Mouse (Mus musculus) kidney, embryonic 15.5 days (tissue): Measurements from ENCODE around the gene Hoxb3. TPM values are rescaled to one million over a fixed set of nuclear protein-coding genes. Genes with fewer than 3 reads are reported as not detected.

Source experiments
- ATAC-seq: fragments of 200-750 bp; cut with Nextera tagmentation; replicated peaks from 2 replicates; pipeline ENCODE4 v1.8.0; 2017; ENCODE audit warnings: moderate TSS enrichment; ENCODE audit not compliant: low FRiP score
- H3K27ac ChIP-seq: fragments of 300-500 bp; sonication (generic); 2 replicates; pipeline ENCODE4 v1.5.1; 2015; ENCODE audit warnings: mild to moderate bottlenecking, inconsistent platforms
- H3K27me3 ChIP-seq: fragments of 300-500 bp; sonication (generic); 2 replicates; pipeline ENCODE4 v1.6.1; 2015; ENCODE audit warnings: inconsistent platforms
- H3K36me3 ChIP-seq: fragments of 300-500 bp; sonication (generic); 2 replicates; pipeline ENCODE4 v1.6.1; 2015; ENCODE audit warnings: inconsistent platforms
- H3K4me1 ChIP-seq: fragments of 300-500 bp; sonication (generic); 2 replicates; pipeline ENCODE4 v1.6.1; 2015; ENCODE audit warnings: inconsistent platforms
- H3K4me2 ChIP-seq: fragments of 300-500 bp; sonication (generic); 2 replicates; pipeline ENCODE4 v1.6.1; 2015; ENCODE audit warnings: moderate library complexity, mild to moderate bottlenecking, inconsistent platforms
- H3K4me3 ChIP-seq: fragments of 300-500 bp; sonication (generic); replicated peaks from 2 replicates; pipeline ENCODE4 v1.5.1; 2015; ENCODE audit warnings: mild to moderate bottlenecking, inconsistent platforms
- H3K9ac ChIP-seq: fragments of 300-500 bp; sonication (generic); 2 replicates; pipeline ENCODE4 v1.6.1; 2015; ENCODE audit warnings: mild to moderate bottlenecking, inconsistent platforms
- H3K9me3 ChIP-seq: fragments of 300-500 bp; sonication (generic); replicated peaks from 2 replicates; pipeline ENCODE4 v1.6.1; 2016; ENCODE audit warnings: inconsistent platforms
- WGBS: fragments of 180-500 bp; shearing (Covaris S2); methylation state at CpG from one replicate; pipeline ENCODE4 v1.1.7; 2015; ENCODE audit warnings: mixed read lengths; 5-methylcytosine and 5-hydroxymethylcytosine counted together
- polyA plus RNA-seq: library from polyadenylated mRNA; unstranded; fragments of >200 nt; fragmentation: Nextera tagmentation; extraction: Ambion mirVana; gene quantifications from 2 replicates; pipeline ENCODE4 v1.2.1, GENCODE M21; 2015

Gene Hoxb3
- polyA plus RNA-seq, 1 experiment from 2014 or later = 4.5 TPM

GRCm38 (mm10) chr11:96306183-96306907 is 16.8 kb upstream of the Hoxb3 start:
- no peaks in the 10 kb centered on the region for H3K27me3 ChIP-seq
- WGBS = 11% methylated on average over 7 of the region's 7 CpGs
- peaks cover 15% of the 10 kb centered on the region; the same call in 1 of the 2 replicates for H3K36me3 ChIP-seq
- peak overlapping the region; percentile 90 for H3K4me2 ChIP-seq
- 0 out of 2 replicates have a peak, but pooled peaks have one; percentile 17 for ATAC-seq
- H3K9me3 ChIP-seq = no peaks in the 10 kb centered on the region
- peak overlapping the region; percentile 96 for H3K9ac ChIP-seq
- H3K27ac ChIP-seq = peak overlapping the region; percentile 100
- H3K4me3 ChIP-seq = peak overlapping the region; percentile 80
- peaks cover 86% of the 10 kb centered on the region for H3K4me1 ChIP-seq

- ATAC-seq = peak; percentile 86
- peaks cover 11% of the 10 kb centered on the region; the same call in 1 of the 2 replicates for H3K36me3 ChIP-seq
These were observed 16.2 kb upstream of the Hoxb3 start for GRCm38 (mm10) chr11:96306908-96307269.

GRCm38 (mm10) chr11:96308763-96309162 is 14.4 kb upstream of the Hoxb3 start:
- Histone ChIP-seq H3K36me3 (0 out of 2 replicates have a peak, but pooled peaks cover 4% of the 10 kb centered on the region), H3K27me3 (no peaks in the 10 kb centered on the region), H3K4me3 (peak overlapping the region; percentile 80), H3K27ac (peak overlapping the region; percentile 100), H3K9ac (peak overlapping the region; percentile 72), H3K9me3 (no peaks in the 10 kb centered on the region), H3K4me2 (peak overlapping the region; percentile 90), H3K4me1 (peaks cover 90% of the 10 kb centered on the region)
- WGBS = 9% methylated on average over 4 of the region's 4 CpGs
- ATAC-seq = no peak

More at GRCm38 (mm10) chr11:96306908-96307269, 16.2 kb upstream of the Hoxb3 start:
- Histone ChIP-seq H3K9me3 (no peaks in the 10 kb centered on the region), H3K9ac (peak overlapping the region; percentile 96), H3K4me2 (peak overlapping the region; percentile 90), H3K27me3 (no peaks in the 10 kb centered on the region), H3K4me1 (peaks cover 84% of the 10 kb centered on the region), H3K27ac (peak overlapping the region; percentile 100), H3K4me3 (peak overlapping the region; percentile 80)
- 8% methylated on average over 13 of the region's 13 CpGs for WGBS

- Histone ChIP-seq H3K27ac (peak overlapping the region; percentile 100), H3K36me3 (0 out of 2 replicates have a peak, but pooled peaks cover 4% of the 10 kb centered on the region), H3K4me1 (peaks cover 91% of the 10 kb centered on the region), H3K27me3 (no peaks in the 10 kb centered on the region), H3K4me3 (peak overlapping the region; percentile 80), H3K9ac (peak overlapping the region; percentile 72), H3K9me3 (no peaks in the 10 kb centered on the region), H3K4me2 (peak overlapping the region; percentile 90)
- WGBS = 2% methylated on average over 4 of the region's 4 CpGs
- ATAC-seq = no peak; the same call in 1 of the 2 replicates
These were observed 13.8 kb upstream of the Hoxb3 start for GRCm38 (mm10) chr11:96309288-96309687.

- Histone ChIP-seq H3K4me1 (peaks cover 91% of the 10 kb centered on the region), H3K36me3 (0 out of 2 replicates have a peak, but pooled peaks cover 4% of the 10 kb centered on the region), H3K27me3 (no peaks in the 10 kb centered on the region), H3K27ac (peak overlapping the region; percentile 100), H3K9ac (peak overlapping the region; percentile 72), H3K9me3 (no peaks in the 10 kb centered on the region), H3K4me2 (peak overlapping the region; percentile 90), H3K4me3 (peak overlapping the region; percentile 80)
- WGBS = 12% methylated on average over 20 of the region's 20 CpGs
- no peak for ATAC-seq
These were observed 12.8 kb upstream of the Hoxb3 start for GRCm38 (mm10) chr11:96310183-96310938.

- no peaks in the 10 kb centered on the region for H3K27me3 ChIP-seq
- no peaks in the 10 kb centered on the region for H3K9me3 ChIP-seq
- H3K27ac ChIP-seq = peak overlapping the region; percentile 100
- H3K36me3 ChIP-seq = no peaks in the 10 kb centered on the region
- H3K4me1 ChIP-seq = peaks cover 91% of the 10 kb centered on the region
- H3K9ac ChIP-seq = peak overlapping the region; percentile 72
- 6% methylated on average over 6 of the region's 6 CpGs for WGBS
- H3K4me2 ChIP-seq = peak overlapping the region; percentile 90
- peak overlapping the region; percentile 80 for H3K4me3 ChIP-seq
- no peak for ATAC-seq
These were observed 12.0 kb upstream of the Hoxb3 start for GRCm38 (mm10) chr11:96311097-96311496.

- 2% methylated on average over 31 of the region's 31 CpGs for WGBS
- Histone ChIP-seq H3K4me1 (peaks cover 91% of the 10 kb centered on the region), H3K9ac (peak overlapping the region; percentile 72), H3K9me3 (no peaks in the 10 kb centered on the region), H3K27ac (peak overlapping the region; percentile 100), H3K27me3 (no peaks in the 10 kb centered on the region), H3K36me3 (no peaks in the 10 kb centered on the region), H3K4me2 (peak overlapping the region; percentile 90), H3K4me3 (peak overlapping the region; percentile 80)
- peak; percentile 55 for ATAC-seq
These were observed 11.4 kb upstream of the Hoxb3 start for GRCm38 (mm10) chr11:96311520-96312417.

- Histone ChIP-seq H3K27me3 (no peaks in the 10 kb centered on the region), H3K4me2 (peak overlapping the region; percentile 90), H3K9ac (peak overlapping the region; percentile 72), H3K4me3 (peak overlapping the region; percentile 80), H3K36me3 (no peaks in the 10 kb centered on the region), H3K4me1 (peaks cover 93% of the 10 kb centered on the region), H3K27ac (peak overlapping the region; percentile 100), H3K9me3 (no peaks in the 10 kb centered on the region)
- no peak for ATAC-seq
- 40% methylated on average over 2 of the region's 2 CpGs for WGBS
These were observed 10.0 kb upstream of the Hoxb3 start for GRCm38 (mm10) chr11:96313134-96313533.

GRCm38 (mm10) chr11:96313806-96314428 is 9.2 kb upstream of the Hoxb3 start:
- no peaks in the 10 kb centered on the region for H3K9me3 ChIP-seq
- ATAC-seq = no peak
- H3K9ac ChIP-seq = peak overlapping the region; percentile 72
- peaks cover 88% of the 10 kb centered on the region for H3K4me1 ChIP-seq
- H3K27ac ChIP-seq = peak overlapping the region; percentile 100
- peak overlapping the region; percentile 90 for H3K4me2 ChIP-seq
- H3K36me3 ChIP-seq = no peaks in the 10 kb centered on the region
- H3K27me3 ChIP-seq = no peaks in the 10 kb centered on the region
- peak overlapping the region; percentile 80 for H3K4me3 ChIP-seq
- WGBS = 8% methylated on average over 12 of the region's 12 CpGs

- no peaks in the 10 kb centered on the region for H3K36me3 ChIP-seq
- H3K9me3 ChIP-seq = no peaks in the 10 kb centered on the region
- no peaks in the 10 kb centered on the region for H3K27me3 ChIP-seq
- H3K27ac ChIP-seq = peak overlapping the region; percentile 100
- no peak for ATAC-seq
- WGBS = 5% methylated on average over 34 of the region's 34 CpGs
- H3K4me1 ChIP-seq = peaks cover 85% of the 10 kb centered on the region
- H3K9ac ChIP-seq = peak overlapping the region; percentile 72
- H3K4me2 ChIP-seq = peak overlapping the region; percentile 90
- H3K4me3 ChIP-seq = peak overlapping the region; percentile 80
These were observed 8.3 kb upstream of the Hoxb3 start for GRCm38 (mm10) chr11:96314671-96315343.

GRCm38 (mm10) chr11:96315344-96315681 is 7.8 kb upstream of the Hoxb3 start:
- peak overlapping the region; percentile 100 for H3K27ac ChIP-seq
- WGBS = 13% methylated on average over 5 of the region's 5 CpGs
- peaks cover 84% of the 10 kb centered on the region for H3K4me1 ChIP-seq
- no peaks in the 10 kb centered on the region for H3K27me3 ChIP-seq
- no peak for ATAC-seq
- no peaks in the 10 kb centered on the region for H3K9me3 ChIP-seq
- H3K9ac ChIP-seq = peak overlapping the region; percentile 72
- peak overlapping the region; percentile 90 for H3K4me2 ChIP-seq
- H3K36me3 ChIP-seq = no peaks in the 10 kb centered on the region
- peak overlapping the region; percentile 80 for H3K4me3 ChIP-seq
